Mouse (Mus musculus): ENCODE measurements around the gene Nsd1. TPM values are rescaled to one million over a fixed set of nuclear protein-coding genes. Genes with fewer than 3 reads are reported as not detected.
"Not testable (repeated sequence)": the region's sequence is repeated elsewhere in the genome, so short reads cannot be mapped to it uniquely, and the experiment has no call there.

The Nsd1 gene
- total RNA-seq, 2 experiments from 2014 or later = 45.7 to 50.8 TPM

- intact Hi-C loops (cut with DNase I); DNase-seq: not testable (repeated sequence)
Measured at GRCm38 (mm10) chr13:55187062-55187461, 22.5 kb upstream of the Nsd1 start.

- no peak for DNase-seq
- intact Hi-C loops (cut with DNase I) = no loop called here
Measured at GRCm38 (mm10) chr13:55189531-55190107, 20.0 kb upstream of the Nsd1 start.

- intact Hi-C loops (cut with DNase I) = no loop called here
- DNase-seq = peak; percentile 91 to 95
Measured at GRCm38 (mm10) chr13:55190121-55190868, 19.3 kb upstream of the Nsd1 start.

GRCm38 (mm10) chr13:55191535-55191934 lies 18.0 kb upstream of the Nsd1 start:
- no peak for DNase-seq
- intact Hi-C loops (cut with DNase I) = no loop called here

DNA sequence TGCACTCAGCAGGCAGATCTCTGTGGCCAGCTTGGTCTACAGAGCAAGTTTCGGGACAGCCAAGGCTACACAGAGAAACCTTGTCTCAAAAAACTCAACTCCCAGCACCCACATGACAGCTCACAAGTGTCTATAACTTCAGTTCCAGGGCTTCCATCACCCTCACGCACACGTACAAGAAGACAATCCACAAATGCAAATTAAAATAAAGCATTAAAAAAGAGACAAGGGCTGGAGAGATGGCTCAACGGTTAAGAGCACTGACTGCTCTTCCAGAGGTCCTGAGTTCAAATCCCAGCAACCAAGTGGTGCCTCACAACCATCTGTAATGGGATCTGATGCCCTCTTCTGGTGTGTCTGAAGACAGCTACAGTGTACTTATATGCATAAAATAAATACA lies 6.8 kb upstream of the Nsd1 start:
- intact Hi-C loops (cut with DNase I); DNase-seq: not testable (repeated sequence)

- DNase-seq = no peak
- intact Hi-C loops (cut with DNase I) = no loop called here
Measured at GRCm38 (mm10) chr13:55203740-55204139, 5.8 kb upstream of the Nsd1 start.

GRCm38 (mm10) chr13:55204667-55205389 lies 4.8 kb upstream of the Nsd1 start:
- intact Hi-C loops (cut with DNase I) = no loop called here
- no peak for DNase-seq

DNA sequence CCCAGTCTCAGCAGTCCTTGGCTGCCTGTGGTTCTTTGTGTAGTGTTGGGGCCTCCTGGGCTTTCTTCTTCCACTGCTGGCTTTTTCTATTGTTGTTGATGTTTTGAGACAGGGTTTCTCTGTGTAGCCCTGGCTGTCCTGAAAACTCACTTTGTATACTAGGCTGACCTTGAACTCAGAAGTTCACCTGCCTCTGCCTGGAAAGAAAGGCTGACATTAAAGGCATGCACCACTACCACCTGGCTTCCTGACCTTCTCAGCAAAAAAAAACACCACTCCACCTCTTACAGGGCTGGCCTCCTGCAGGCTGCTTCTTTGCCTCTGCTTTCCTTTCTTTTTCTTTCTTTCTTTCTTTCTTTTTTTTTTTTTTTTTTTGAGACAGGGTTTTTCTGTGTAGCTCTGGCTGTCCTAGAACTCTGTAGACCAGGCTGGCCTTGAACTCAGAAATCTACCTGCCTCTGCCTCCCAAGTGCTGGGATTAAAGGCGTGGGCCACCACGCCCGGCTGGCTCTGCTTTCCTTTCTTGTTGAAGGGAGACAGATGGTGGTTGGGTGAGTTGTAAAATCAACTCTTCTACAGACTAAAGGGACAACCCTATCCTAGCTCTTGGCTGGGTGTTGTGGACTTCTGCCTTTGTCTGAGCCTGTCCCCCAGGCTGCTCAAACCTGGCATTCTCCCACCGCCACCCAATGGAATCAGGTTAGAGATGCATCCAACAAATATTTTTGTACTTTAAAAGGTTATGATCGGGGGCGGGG lies 4.0 kb upstream of the Nsd1 start:
- intact Hi-C loops (cut with DNase I) = loop anchor here (2.0 kb wide), 1 partner anchor 13 kb away; no protein-coding TSS in a partner anchor
- no peak for DNase-seq

DNA sequence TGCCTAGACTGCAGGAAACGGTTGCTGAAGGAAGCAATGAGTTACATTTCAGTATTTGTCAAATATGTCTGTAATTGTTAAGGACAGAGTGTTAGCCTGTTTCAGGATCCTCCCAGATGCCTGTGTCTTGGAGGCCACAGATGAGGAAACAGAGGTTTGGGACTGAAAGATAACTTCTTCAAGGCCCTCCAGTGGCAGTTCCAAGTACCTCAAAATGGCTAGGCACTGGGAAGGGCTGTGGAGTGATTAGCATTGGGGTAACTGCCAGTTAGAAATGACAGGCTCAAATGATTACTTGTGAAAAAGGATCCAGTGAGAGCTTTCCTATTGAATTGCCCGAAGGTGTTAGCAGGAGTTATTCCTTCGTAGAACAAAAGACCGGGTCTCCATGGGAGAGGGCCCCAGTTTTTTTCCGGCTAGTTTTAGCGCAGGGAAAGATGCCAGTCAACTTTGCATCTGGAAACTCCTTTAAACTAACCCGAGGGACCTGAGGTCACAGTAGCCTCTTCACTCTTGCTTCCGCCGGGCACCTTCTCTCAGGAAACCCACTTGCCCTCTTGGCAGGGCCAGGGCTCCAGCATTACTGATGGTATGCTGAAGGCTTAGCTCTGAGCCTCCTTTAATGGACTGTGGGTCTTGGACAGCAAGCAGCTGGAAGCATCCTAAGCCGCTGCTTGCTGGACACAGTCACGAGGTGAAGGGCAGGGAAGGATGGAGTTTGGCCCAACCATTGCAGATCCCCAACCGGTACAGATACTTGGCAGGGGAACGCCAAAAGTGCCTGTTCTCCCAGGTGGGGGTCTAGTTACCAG lies 539 bp upstream of the Nsd1 start:
- intact Hi-C loops (cut with DNase I) = no loop called here
- DNase-seq = peak; percentile 12 to 37

DNA sequence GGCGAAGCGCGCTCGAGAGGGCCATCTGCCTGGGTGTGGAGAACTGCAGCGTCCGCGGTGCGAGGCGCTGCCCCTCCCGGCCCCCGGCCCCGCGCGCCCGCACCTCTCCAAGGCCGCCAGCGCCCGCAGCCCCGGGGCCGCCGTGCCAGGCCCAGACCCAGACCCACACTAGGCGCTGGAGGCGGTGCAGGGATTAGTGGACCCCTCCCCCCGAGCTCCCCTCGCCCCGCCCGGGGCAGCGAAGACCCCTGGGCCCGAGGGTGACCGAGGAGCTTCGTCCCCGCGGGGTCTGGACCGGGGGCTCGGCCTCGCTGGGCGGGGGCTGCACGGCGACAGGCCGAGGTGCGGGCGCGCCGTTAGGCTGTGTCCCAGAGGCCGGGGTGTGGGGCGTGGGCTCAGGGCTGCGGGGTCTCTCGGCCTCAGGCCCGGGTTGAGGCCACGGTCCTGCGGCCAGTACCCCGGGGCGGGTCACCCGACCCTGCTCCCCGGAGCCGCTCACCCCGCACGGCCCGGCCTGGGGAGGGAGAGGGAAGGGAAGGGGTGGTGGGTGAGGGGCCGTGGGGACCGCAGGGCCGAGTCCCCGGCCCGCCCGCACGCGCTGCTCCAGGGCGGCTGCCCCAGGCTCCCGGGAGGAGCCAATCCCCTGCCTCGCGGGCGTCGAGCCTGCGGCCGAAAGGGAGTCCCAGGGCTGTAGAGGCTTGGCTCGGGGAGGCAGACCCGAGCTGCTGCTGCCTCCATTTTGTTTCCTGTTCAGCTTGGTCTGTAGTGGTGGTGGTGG lies 800 bp downstream of the Nsd1 start:
- peak; percentile 37 to 60 for DNase-seq
- intact Hi-C loops (cut with DNase I) = no loop called here

- intact Hi-C loops (cut with DNase I) = no loop called here
- no peak for DNase-seq
Measured at GRCm38 (mm10) chr13:55210971-55211220, 1.3 kb downstream of the Nsd1 start.

GRCm38 (mm10) chr13:55211221-55212010 lies 1.8 kb downstream of the Nsd1 start:
- intact Hi-C loops (cut with DNase I) = no loop called here
- peak; percentile 84 to 88 for DNase-seq

GRCm38 (mm10) chr13:55212011-55212360 lies 2.4 kb downstream of the Nsd1 start:
- DNase-seq = no peak
- intact Hi-C loops (cut with DNase I) = no loop called here

GRCm38 (mm10) chr13:55212361-55213137 lies 3.0 kb downstream of the Nsd1 start:
- DNase-seq = peak; percentile 38 to 85
- intact Hi-C loops (cut with DNase I) = no loop called here

GRCm38 (mm10) chr13:55213138-55213806 lies 3.7 kb downstream of the Nsd1 start:
- DNase-seq = no peak
- intact Hi-C loops (cut with DNase I) = no loop called here

GRCm38 (mm10) chr13:55224364-55224763 lies 14.8 kb downstream of the Nsd1 start:
- intact Hi-C loops (cut with DNase I) = no loop called here
- no peak for DNase-seq

DNA sequence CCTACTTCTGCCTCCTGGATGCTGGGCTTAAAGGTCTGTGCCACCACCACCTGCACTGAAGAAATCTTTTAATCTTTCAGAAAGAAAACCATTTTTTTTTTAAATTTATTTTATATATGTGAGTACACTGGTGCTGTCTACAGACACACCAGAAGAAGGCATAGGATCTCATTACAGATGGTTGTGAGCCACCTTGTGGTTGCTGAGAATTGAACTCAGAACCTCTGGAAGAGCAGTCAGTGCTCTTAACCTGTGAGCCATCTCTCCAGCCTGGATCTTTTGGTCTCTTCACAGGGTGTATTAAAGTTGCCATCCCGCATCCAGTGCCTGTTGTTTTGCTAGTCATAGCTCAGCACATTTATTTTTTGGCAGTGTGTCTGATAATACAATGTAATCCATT lies 21.1 kb downstream of the Nsd1 start:
- no peak for DNase-seq
- intact Hi-C loops (cut with DNase I) = no loop called here

DNA sequence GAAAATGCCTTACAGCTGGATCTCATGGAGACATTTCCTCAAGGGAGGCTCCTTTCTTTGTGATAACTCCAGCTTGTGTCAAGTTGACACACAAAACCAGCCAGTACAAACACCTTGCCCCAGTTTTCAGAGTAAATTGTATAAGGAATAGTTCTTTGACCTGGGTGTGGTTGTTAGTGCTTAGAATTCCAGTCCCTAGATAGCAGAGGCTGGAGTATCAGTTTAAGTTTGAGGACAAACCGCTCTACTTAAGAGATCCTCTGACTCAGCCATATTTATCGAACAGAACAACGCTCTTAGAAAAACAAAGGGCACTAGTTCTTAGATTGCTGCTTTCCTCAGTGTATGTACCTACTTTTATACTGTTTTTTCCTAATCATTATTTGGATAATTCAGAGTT lies 33.6 kb downstream of the Nsd1 start:
- no peak for DNase-seq
- intact Hi-C loops (cut with DNase I) = no loop called here

Data from gastrocnemius, postnatal 36 days (tissue).